Mouse (Mus musculus) testis, adult 2 months (tissue): Measurements from ENCODE around the gene Ano10. TPM values are rescaled to one million over a fixed set of nuclear protein-coding genes. Genes with fewer than 3 reads are reported as not detected.

ENCODE experiments used
- H3K27ac ChIP-seq: fragments of 200-500 bp; 2 replicates; pipeline ENCODE4 v1.5.1; 2012; ENCODE audit warnings: low read depth, low read length; ENCODE audit not compliant: control insufficient read depth, insufficient read depth
- H3K27me3 ChIP-seq: fragments of 200-500 bp; 2 replicates; pipeline ENCODE4 v1.6.1; 2012; ENCODE audit warnings: mild to moderate bottlenecking, low read length, moderate library complexity; ENCODE audit not compliant: control insufficient read depth, insufficient read depth
- H3K36me3 ChIP-seq: fragments of 200-500 bp; 2 replicates; pipeline ENCODE4 v1.6.1; 2012; ENCODE audit warnings: mild to moderate bottlenecking, low read length; ENCODE audit not compliant: control insufficient read depth, insufficient read depth
- H3K4me1 ChIP-seq: fragments of 200-500 bp; 2 replicates; pipeline ENCODE4 v1.6.1; 2012; ENCODE audit warnings: low read length; ENCODE audit not compliant: control insufficient read depth, insufficient read depth
- H3K4me3 ChIP-seq: fragments of 200-500 bp; 2 replicates; pipeline ENCODE4 v1.5.1; 2012; ENCODE audit warnings: low read depth, mild to moderate bottlenecking, low read length, moderate library complexity, mixed read lengths; ENCODE audit not compliant: control insufficient read depth
- CTCF ChIP-seq: fragments of 200-500 bp; IDR thresholded peaks from 2 replicates; pipeline ENCODE4 v1.5.1; 2012; ENCODE audit warnings: low read depth, mild to moderate bottlenecking, inconsistent platforms, low read length, moderate library complexity; ENCODE audit not compliant: control insufficient read depth, insufficient read depth, insufficient replicate concordance
- POLR2A ChIP-seq: fragments of 200-500 bp; IDR thresholded peaks from 2 replicates; pipeline ENCODE4 v1.6.1; 2012; ENCODE audit warnings: low read depth, mild to moderate bottlenecking, inconsistent platforms, low read length, moderate library complexity; ENCODE audit not compliant: control insufficient read depth
- polyA plus RNA-seq: library from polyadenylated mRNA; depleted of rRNA; stranded (reverse); fragments of >200 nt; gene quantifications from 2 replicates; pipeline ENCODE4 v1.2.3, GENCODE M21; 2012

Ano10 gene
- polyA plus RNA-seq, 1 experiment = 53.8 TPM

DNA sequence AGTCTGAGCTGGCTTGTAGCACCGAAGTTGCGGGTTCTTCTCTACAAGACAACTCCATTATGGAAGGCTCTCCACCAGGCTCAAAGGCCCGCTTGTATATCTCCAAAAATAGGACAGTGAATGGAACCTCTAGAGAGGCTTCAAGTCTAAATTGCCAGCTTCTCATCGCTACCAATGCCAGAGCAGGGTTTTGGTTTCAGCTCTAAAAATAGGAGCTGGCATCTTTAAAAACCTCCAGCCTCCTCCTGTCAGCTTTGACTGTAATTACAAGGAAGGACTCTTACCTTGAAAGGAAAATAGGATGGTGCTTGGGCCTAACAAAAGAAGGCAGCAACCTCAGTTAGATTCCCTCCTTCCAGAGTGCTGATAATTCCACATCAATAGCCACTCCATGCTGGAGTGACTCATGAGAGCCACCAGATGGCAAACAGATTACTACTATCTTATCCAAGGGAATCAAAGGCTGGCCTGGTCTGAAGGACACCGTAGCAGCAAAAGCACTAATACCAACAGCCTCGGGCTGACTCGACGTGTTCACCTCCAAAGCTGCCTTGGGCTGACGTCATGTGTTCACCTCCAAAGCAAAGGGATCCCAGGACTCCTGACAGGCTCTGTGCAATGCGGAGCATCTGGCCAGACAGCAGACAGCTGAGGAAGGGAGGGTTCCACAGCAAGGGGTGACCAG, 28.6 kb downstream of the Ano10 start:
- Histone ChIP-seq H3K4me1 (no peaks in the 10 kb centered on the region), H3K27ac (no peak overlapping the region), H3K27me3 (no peaks in the 10 kb centered on the region), H3K4me3 (no peak overlapping the region), H3K36me3 (peaks cover 1% of the 10 kb centered on the region; the same call in 1 of the 2 replicates)
- TF ChIP-seq POLR2A (no peak), CTCF (no peak)

DNA sequence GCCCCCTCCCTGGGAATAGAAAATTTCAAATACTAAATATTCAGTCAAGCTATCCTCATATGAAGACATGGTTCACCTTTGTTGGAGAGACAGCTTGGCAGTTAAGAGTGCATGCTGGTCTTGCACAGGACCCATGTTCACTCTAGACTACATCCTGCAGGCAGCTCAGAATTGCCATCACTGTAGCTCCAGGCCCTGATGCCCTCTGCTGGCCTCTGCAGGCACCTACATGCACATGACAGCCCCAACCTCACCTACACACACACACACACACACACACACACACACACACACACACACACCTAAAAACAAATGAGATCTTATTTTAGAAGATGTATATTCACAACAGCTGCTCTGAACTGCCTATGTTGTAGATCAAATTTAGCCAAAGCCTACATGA, 31.1 kb downstream of the Ano10 start:
- Histone ChIP-seq H3K4me1 (no peaks in the 10 kb centered on the region), H3K27me3 (no peaks in the 10 kb centered on the region), H3K27ac (no peak overlapping the region), H3K4me3 (no peak overlapping the region), H3K36me3 (peaks cover 2% of the 10 kb centered on the region)
- TF ChIP-seq CTCF = peak; percentile 25; the same call in 1 of the 2 replicates
- no peak for TF ChIP-seq POLR2A

DNA sequence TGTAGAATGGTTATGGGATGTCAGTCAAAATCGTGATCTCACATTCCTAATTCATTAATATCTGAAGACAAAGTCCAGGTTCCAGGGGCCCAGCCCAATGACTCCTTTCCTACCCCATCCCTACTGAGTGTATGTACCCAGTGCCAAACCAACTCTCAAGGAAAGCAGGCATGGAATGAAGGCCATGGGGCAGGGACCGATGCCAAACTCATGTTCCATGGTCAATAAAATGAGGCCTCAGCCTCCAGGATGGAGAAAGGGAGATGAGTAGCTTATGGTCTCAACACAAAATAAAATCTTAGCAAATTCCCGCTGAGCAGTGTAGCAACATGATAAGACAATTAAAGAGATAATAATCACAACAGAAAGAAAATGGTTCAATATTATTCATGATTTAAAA, 39.8 kb downstream of the Ano10 start:
- no peaks in the 10 kb centered on the region for H3K27me3 ChIP-seq
- no peaks in the 10 kb centered on the region for H3K4me1 ChIP-seq
- no peak overlapping the region for H3K4me3 ChIP-seq
- H3K27ac ChIP-seq = no peak overlapping the region
- peaks cover 4% of the 10 kb centered on the region; the same call in 1 of the 2 replicates for H3K36me3 ChIP-seq
- TF ChIP-seq CTCF = no peak
- TF ChIP-seq POLR2A = no peak

DNA sequence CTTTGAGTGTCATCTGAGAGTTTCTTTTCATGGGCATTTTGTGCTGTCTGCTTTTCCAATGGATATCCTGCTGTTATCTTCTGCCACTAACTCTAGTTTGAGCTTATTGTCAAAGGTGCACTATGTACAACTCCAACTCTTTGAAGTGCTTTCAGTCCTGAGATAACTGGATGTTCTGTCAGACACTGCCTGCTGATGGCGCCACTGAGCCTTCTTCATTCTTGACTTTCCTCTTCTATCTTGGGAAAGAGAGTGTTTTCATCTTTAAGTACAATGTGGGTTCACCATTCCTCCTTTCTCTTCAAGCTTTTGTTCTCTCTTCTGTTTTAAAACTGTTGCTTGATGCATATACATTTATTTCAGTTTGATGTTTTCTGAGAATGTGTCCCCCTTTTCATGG, 42.1 kb downstream of the Ano10 start:
- TF ChIP-seq POLR2A = no peak
- no peak for TF ChIP-seq CTCF
- Histone ChIP-seq H3K4me3 (no peak overlapping the region), H3K27ac (no peak overlapping the region), H3K27me3 (no peaks in the 10 kb centered on the region), H3K36me3 (peaks cover 2% of the 10 kb centered on the region; the same call in 1 of the 2 replicates), H3K4me1 (no peaks in the 10 kb centered on the region)

DNA sequence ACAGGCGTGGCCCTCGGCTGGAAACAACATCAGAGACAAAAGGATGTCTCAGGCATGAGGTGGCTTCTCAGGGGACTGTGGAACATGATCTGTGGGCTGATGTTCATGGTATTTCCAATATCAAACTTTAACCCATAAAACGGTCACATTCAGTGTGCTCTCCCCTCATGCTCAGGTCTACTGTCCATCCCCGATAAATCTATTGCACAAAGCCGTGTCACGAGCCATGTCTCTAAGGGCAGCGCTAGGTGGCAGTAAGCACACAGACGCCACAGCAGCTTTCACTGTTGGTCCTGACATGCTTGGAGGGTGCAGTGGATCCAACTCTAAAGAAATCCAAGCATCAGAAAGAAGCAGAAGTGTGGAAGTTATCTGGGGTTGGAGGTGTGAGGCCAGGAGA, 46.1 kb downstream of the Ano10 start:
- Histone ChIP-seq H3K36me3 (0 out of 2 replicates have a peak, but pooled peaks cover 2% of the 10 kb centered on the region), H3K4me1 (no peaks in the 10 kb centered on the region), H3K27ac (no peak overlapping the region), H3K27me3 (no peaks in the 10 kb centered on the region), H3K4me3 (no peak overlapping the region)
- no peak for TF ChIP-seq POLR2A
- TF ChIP-seq CTCF = peak; percentile 57; the same call in 1 of the 2 replicates

DNA sequence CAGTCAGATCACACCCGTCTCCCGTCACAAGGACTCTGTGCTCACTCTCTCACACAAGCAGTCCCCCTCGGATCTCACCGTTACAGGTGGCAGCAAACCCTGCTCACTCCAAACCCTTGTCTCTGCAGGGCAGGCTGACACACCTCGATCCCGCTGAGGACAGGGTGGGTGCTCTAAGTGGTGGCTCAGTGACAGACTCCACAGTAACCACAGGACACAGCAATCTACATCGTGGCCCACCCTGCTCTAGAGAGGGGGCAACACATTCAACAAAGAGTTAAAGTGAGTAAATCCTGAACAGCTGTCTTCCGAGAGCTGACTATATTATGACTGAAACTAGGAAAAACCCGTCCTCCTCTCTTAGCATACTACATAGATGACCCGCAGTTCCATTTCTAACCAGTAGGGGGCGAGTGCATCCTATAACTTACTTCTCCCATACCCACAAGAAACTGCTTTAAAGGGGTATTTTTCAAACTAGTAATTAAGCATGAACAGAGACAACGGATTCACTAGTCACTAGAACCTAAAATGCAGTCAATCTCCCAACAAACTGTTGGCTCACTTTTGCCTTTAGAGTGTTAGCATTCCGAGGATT, 46.7 kb downstream of the Ano10 start:
- TF ChIP-seq POLR2A (no peak), CTCF (peak; percentile 20; the same call in 1 of the 2 replicates)
- no peaks in the 10 kb centered on the region for H3K4me1 ChIP-seq
- no peak overlapping the region for H3K4me3 ChIP-seq
- H3K36me3 ChIP-seq = 0 out of 2 replicates have a peak, but pooled peaks cover 2% of the 10 kb centered on the region
- no peak overlapping the region for H3K27ac ChIP-seq
- no peaks in the 10 kb centered on the region for H3K27me3 ChIP-seq

DNA sequence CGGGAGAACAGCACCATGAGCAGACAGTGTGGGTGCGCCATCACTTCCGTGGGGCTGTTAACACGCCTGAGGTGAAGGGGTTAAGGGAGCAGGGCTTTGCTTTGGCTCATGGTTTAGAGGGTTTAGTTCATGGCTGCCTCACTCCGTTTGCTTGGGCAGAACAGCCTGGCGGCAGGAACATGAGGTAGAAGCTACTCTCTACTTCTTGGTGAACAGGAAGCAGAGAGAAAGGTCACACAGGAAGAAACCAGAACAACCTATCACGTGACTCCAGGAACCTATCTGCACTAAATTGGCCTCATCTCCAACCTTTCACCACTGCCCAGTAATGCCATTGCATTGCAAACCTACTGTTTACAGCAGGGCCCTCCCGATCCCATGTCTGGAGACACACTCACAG, 48.3 kb downstream of the Ano10 start:
- no peak for TF ChIP-seq POLR2A
- no peak for TF ChIP-seq CTCF
- H3K27ac ChIP-seq = no peak overlapping the region

More for the DNA sequence above, 48.3 kb downstream of the Ano10 start:
- H3K4me3 ChIP-seq = no peak overlapping the region
- H3K4me1 ChIP-seq = no peaks in the 10 kb centered on the region
- H3K36me3 ChIP-seq = 0 out of 2 replicates have a peak, but pooled peaks cover 2% of the 10 kb centered on the region
- no peaks in the 10 kb centered on the region for H3K27me3 ChIP-seq
